Mouse (Mus musculus): ENCODE measurements around the gene Kcnh3.
"Not testable (repeated sequence)": the region's sequence is repeated elsewhere in the genome, so short reads cannot be mapped to it uniquely, and the experiment has no call there.

- TF ChIP-seq CTCF, EP300 (IDR thresholded peaks at IDR 0.05; ENCODE audit: low read depth): not testable (repeated sequence)
These were observed 22.1 kb downstream of the Kcnh3 start for GRCm38 (mm10) chr15:99246736-99247135.

All from liver, postnatal 0 days (tissue).